Mouse (Mus musculus): ENCODE results near the gene Slc41a3. TPM values are rescaled to one million over a fixed set of nuclear protein-coding genes. Genes with fewer than 3 reads are reported as not detected.
A peak's percentile ranks its signal among the peaks of the same experiment; 100 is the strongest.

Slc41a3 gene
- total RNA-seq, 2 experiments from 2014 or later: 4.0 to 4.1 TPM

GRCm38 (mm10) chr6:90603126-90603525, 1.4 kb upstream of the Slc41a3 start:
- no peak for DNase-seq (ENCODE audit: low spot score in 2 of 2)
- H3K27ac ChIP-seq: no peak overlapping the region

GRCm38 (mm10) chr6:90604130-90604529, 395 bp upstream of the Slc41a3 start:
- peak overlapping the region; percentile 68 for H3K4me3 ChIP-seq
- no peak for TF ChIP-seq CTCF (conservative IDR thresholded peaks at IDR 0.05)
- DNase-seq (ENCODE audit: low spot score in 2 of 2): no peak
- H3K27ac ChIP-seq: peak overlapping the region; percentile 71; the same call in 1 of the 2 replicates

More at GRCm38 (mm10) chr6:90603126-90603525, 1.4 kb upstream of the Slc41a3 start:
- TF ChIP-seq CTCF (conservative IDR thresholded peaks at IDR 0.05): no peak
- H3K4me3 ChIP-seq: no peak overlapping the region

GRCm38 (mm10) chr6:90605298-90605665, 757 bp downstream of the Slc41a3 start:
- no peak for DNase-seq (ENCODE audit: low spot score in 2 of 2)
- no peak overlapping the region for H3K27ac ChIP-seq

GRCm38 (mm10) chr6:90606538-90606937, 2.0 kb downstream of the Slc41a3 start:
- Histone ChIP-seq H3K27ac (no peak overlapping the region), H3K4me3 (no peak overlapping the region)
- TF ChIP-seq CTCF (conservative IDR thresholded peaks at IDR 0.05): peak; percentile 79
- DNase-seq (ENCODE audit: low spot score in 2 of 2): peak in 1 of 2 experiments; percentile 59

More at GRCm38 (mm10) chr6:90605298-90605665, 757 bp downstream of the Slc41a3 start:
- TF ChIP-seq CTCF (conservative IDR thresholded peaks at IDR 0.05): no peak
- peak overlapping the region; percentile 68 for H3K4me3 ChIP-seq

- DNase-seq (ENCODE audit: low spot score in 2 of 2): peak in 1 of 2 experiments; percentile 65
- TF ChIP-seq CTCF (conservative IDR thresholded peaks at IDR 0.05): peak; percentile 86
- Histone ChIP-seq H3K27ac (no peak overlapping the region), H3K4me3 (no peak overlapping the region)
These were observed 2.7 kb downstream of the Slc41a3 start for GRCm38 (mm10) chr6:90607196-90607595.

- no peak overlapping the region for H3K4me3 ChIP-seq
- H3K27ac ChIP-seq: no peak overlapping the region
- peak; percentile 59 for TF ChIP-seq CTCF (conservative IDR thresholded peaks at IDR 0.05)
- no peak for DNase-seq (ENCODE audit: low spot score in 2 of 2)
These were observed 3.7 kb downstream of the Slc41a3 start for GRCm38 (mm10) chr6:90608186-90608585.

GRCm38 (mm10) chr6:90610248-90610647, 5.7 kb downstream of the Slc41a3 start:
- DNase-seq (ENCODE audit: low spot score in 2 of 2): no peak
- no peak for TF ChIP-seq CTCF (conservative IDR thresholded peaks at IDR 0.05)
- H3K4me3 ChIP-seq: no peak overlapping the region

GRCm38 (mm10) chr6:90613277-90613676, 8.8 kb downstream of the Slc41a3 start:
- Histone ChIP-seq H3K4me3 (no peak overlapping the region), H3K27ac (no peak overlapping the region)
- no peak for TF ChIP-seq CTCF (conservative IDR thresholded peaks at IDR 0.05)
- DNase-seq (ENCODE audit: low spot score in 2 of 2): no peak

More at GRCm38 (mm10) chr6:90610248-90610647, 5.7 kb downstream of the Slc41a3 start:
- H3K27ac ChIP-seq: no peak overlapping the region

- no peak for DNase-seq (ENCODE audit: low spot score in 2 of 2)
- Histone ChIP-seq H3K27ac (no peak overlapping the region), H3K4me3 (no peak overlapping the region)
- TF ChIP-seq CTCF (conservative IDR thresholded peaks at IDR 0.05): no peak
These were observed 10.8 kb downstream of the Slc41a3 start for GRCm38 (mm10) chr6:90615362-90615761.

GRCm38 (mm10) chr6:90615991-90616390, 11.5 kb downstream of the Slc41a3 start:
- no peak overlapping the region for H3K4me3 ChIP-seq
- DNase-seq (ENCODE audit: low spot score in 2 of 2): no peak
- no peak overlapping the region for H3K27ac ChIP-seq
- no peak for TF ChIP-seq CTCF (conservative IDR thresholded peaks at IDR 0.05)

GRCm38 (mm10) chr6:90616481-90616880, 12.0 kb downstream of the Slc41a3 start:
- TF ChIP-seq CTCF (conservative IDR thresholded peaks at IDR 0.05): no peak
- Histone ChIP-seq H3K4me3 (no peak overlapping the region), H3K27ac (no peak overlapping the region)
- no peak for DNase-seq (ENCODE audit: low spot score in 2 of 2)

GRCm38 (mm10) chr6:90618274-90618673, 13.7 kb downstream of the Slc41a3 start:
- Histone ChIP-seq H3K27ac (no peak overlapping the region), H3K4me3 (no peak overlapping the region)
- no peak for TF ChIP-seq CTCF (conservative IDR thresholded peaks at IDR 0.05)
- no peak for DNase-seq (ENCODE audit: low spot score in 2 of 2)

- no peak overlapping the region for H3K27ac ChIP-seq
- H3K4me3 ChIP-seq: no peak overlapping the region
- no peak for TF ChIP-seq CTCF (conservative IDR thresholded peaks at IDR 0.05)
- no peak for DNase-seq (ENCODE audit: low spot score in 2 of 2)
These were observed 14.5 kb downstream of the Slc41a3 start for GRCm38 (mm10) chr6:90618821-90619636.

- Histone ChIP-seq H3K27ac (no peak overlapping the region), H3K4me3 (no peak overlapping the region)
- DNase-seq (ENCODE audit: low spot score in 2 of 2): no peak
- TF ChIP-seq CTCF (conservative IDR thresholded peaks at IDR 0.05): no peak
These were observed 15.4 kb downstream of the Slc41a3 start for GRCm38 (mm10) chr6:90619936-90620335.

Measured in layer of hippocampus, adult 2 months (tissue).